Mouse (Mus musculus) intestine, postnatal 0 days (tissue): ENCODE data around the gene Lmntd1. TPM values are rescaled to one million over a fixed set of nuclear protein-coding genes. Genes with fewer than 3 reads are reported as not detected.
A peak's percentile ranks its signal among the peaks of the same experiment; 100 is the strongest.

Experiments used
- ATAC-seq: fragments of 200-750 bp; cut with Nextera tagmentation; 2 replicates; pipeline ENCODE4 v1.8.0; 2017; ENCODE audit warnings: mild to moderate bottlenecking, moderate TSS enrichment, moderate library complexity
- H3K27ac ChIP-seq: fragments of 300-500 bp; sonication (generic); 2 replicates; pipeline ENCODE4 v1.5.1; 2014; ENCODE audit warnings: mild to moderate bottlenecking, low read depth, low read length, moderate library complexity
- H3K27me3 ChIP-seq: fragments of 300-500 bp; sonication (generic); replicated peaks from 2 replicates; pipeline ENCODE4 v1.6.1; 2014; ENCODE audit warnings: low read length, mixed read lengths; ENCODE audit not compliant: control insufficient read depth, insufficient read depth
- H3K36me3 ChIP-seq: fragments of 300-500 bp; sonication (generic); 2 replicates; pipeline ENCODE4 v1.6.1; 2014; ENCODE audit warnings: mild to moderate bottlenecking, moderate library complexity; ENCODE audit not compliant: control insufficient read depth, insufficient read depth
- H3K4me1 ChIP-seq: fragments of 300-500 bp; sonication (generic); replicated peaks from 2 replicates; pipeline ENCODE4 v1.6.1; 2014; ENCODE audit warnings: antibody characterized with exemption, low read length, mixed read lengths; ENCODE audit not compliant: control insufficient read depth, insufficient read depth
- H3K4me2 ChIP-seq: fragments of 300-500 bp; sonication (generic); replicated peaks from 2 replicates; pipeline ENCODE4 v1.6.1; 2014; ENCODE audit warnings: low read depth, mild to moderate bottlenecking, moderate library complexity
- H3K4me3 ChIP-seq: fragments of 300-500 bp; sonication (generic); 2 replicates; pipeline ENCODE4 v1.5.1; 2014; ENCODE audit warnings: low read depth, low read length
- H3K9ac ChIP-seq: fragments of 300-500 bp; sonication (generic); 2 replicates; pipeline ENCODE4 v1.6.1; 2014; ENCODE audit warnings: mild to moderate bottlenecking, low read depth, low read length
- H3K9me3 ChIP-seq: fragments of 300-500 bp; sonication (generic); 2 replicates; pipeline ENCODE4 v1.6.1; 2016; ENCODE audit warnings: mixed run types; ENCODE audit not compliant: control insufficient read depth
- CTCF ChIP-seq: sonication (generic); IDR thresholded peaks from 2 replicates; pipeline ENCODE4 v1.5.1; 2016; ENCODE audit warnings: low read depth, mild to moderate bottlenecking, control low read depth, antibody characterized with exemption, moderate library complexity
- WGBS: fragments of 180-500 bp; shearing (Covaris S2); extraction: QIAGEN DNeasy Blood & Tissue Kit; methylation state at CpG from one replicate; pipeline ENCODE4 v1.1.7; 2014; 5-methylcytosine and 5-hydroxymethylcytosine counted together
- polyA plus RNA-seq: library from polyadenylated mRNA; unstranded; fragments of >200 nt; fragmentation: Nextera tagmentation; extraction: Ambion mirVana; gene quantifications from 2 replicates; pipeline ENCODE4 v1.2.1, GENCODE M21; 2015

The Lmntd1 gene
- polyA plus RNA-seq, 1 experiment from 2014 or later, result 0.61 TPM

GRCm38 (mm10) chr6:145517002-145517401 lies 97.1 kb downstream of the Lmntd1 start:
- no peak for TF ChIP-seq CTCF
- Histone ChIP-seq H3K4me3 (no peak overlapping the region), H3K27ac (no peak overlapping the region), H3K4me1 (no peaks in the 10 kb centered on the region), H3K9me3 (no peaks in the 10 kb centered on the region), H3K9ac (no peak overlapping the region), H3K4me2 (no peak overlapping the region), H3K27me3 (no peaks in the 10 kb centered on the region), H3K36me3 (no peaks in the 10 kb centered on the region)
- WGBS, result 54% methylated on average over 10 of the region's 10 CpGs
- ATAC-seq, result no peak

- Histone ChIP-seq H3K9ac (no peak overlapping the region), H3K9me3 (no peaks in the 10 kb centered on the region), H3K27me3 (no peaks in the 10 kb centered on the region), H3K36me3 (no peaks in the 10 kb centered on the region), H3K4me2 (no peak overlapping the region), H3K27ac (no peak overlapping the region), H3K4me3 (no peak overlapping the region), H3K4me1 (no peaks in the 10 kb centered on the region)
- WGBS, result 58% methylated on average over 10 of the region's 10 CpGs
- ATAC-seq, result no peak
- TF ChIP-seq CTCF, result no peak
These were observed 98.1 kb downstream of the Lmntd1 start for GRCm38 (mm10) chr6:145515859-145516581.

GRCm38 (mm10) chr6:145511265-145511664 lies 102.9 kb downstream of the Lmntd1 start:
- no peak for ATAC-seq
- no peak overlapping the region for H3K9ac ChIP-seq

GRCm38 (mm10) chr6:145508828-145509227 lies 105.3 kb downstream of the Lmntd1 start:
- no peak overlapping the region for H3K27ac ChIP-seq
- no peaks in the 10 kb centered on the region for H3K27me3 ChIP-seq
- H3K4me2 ChIP-seq, result no peak overlapping the region
- no peak overlapping the region for H3K4me3 ChIP-seq
- H3K36me3 ChIP-seq, result no peaks in the 10 kb centered on the region
- no peak overlapping the region for H3K9ac ChIP-seq
- no peak for ATAC-seq
- TF ChIP-seq CTCF, result 0 out of 2 replicates have a peak, but pooled peaks have one; percentile 17
- H3K9me3 ChIP-seq, result 0 out of 2 replicates have a peak, but pooled peaks cover 2% of the 10 kb centered on the region
- no peaks in the 10 kb centered on the region for H3K4me1 ChIP-seq
- 80% methylated on average over 12 of the region's 12 CpGs for WGBS

More at GRCm38 (mm10) chr6:145511265-145511664, 102.9 kb downstream of the Lmntd1 start:
- H3K9me3 ChIP-seq, result no peaks in the 10 kb centered on the region
- H3K4me3 ChIP-seq, result no peak overlapping the region
- TF ChIP-seq CTCF, result no peak
- H3K4me1 ChIP-seq, result no peaks in the 10 kb centered on the region
- no peak overlapping the region for H3K27ac ChIP-seq
- H3K36me3 ChIP-seq, result no peaks in the 10 kb centered on the region
- WGBS, result 64% methylated on average over 8 of the region's 8 CpGs
- H3K27me3 ChIP-seq, result no peaks in the 10 kb centered on the region
- no peak overlapping the region for H3K4me2 ChIP-seq

- WGBS, result 95% methylated on average over 7 of the region's 7 CpGs
- no peaks in the 10 kb centered on the region for H3K27me3 ChIP-seq
- no peak overlapping the region for H3K4me2 ChIP-seq
- no peaks in the 10 kb centered on the region for H3K36me3 ChIP-seq
- no peak for TF ChIP-seq CTCF
- no peaks in the 10 kb centered on the region for H3K4me1 ChIP-seq
- H3K9ac ChIP-seq, result no peak overlapping the region
- no peak overlapping the region for H3K4me3 ChIP-seq
- ATAC-seq, result no peak
- H3K9me3 ChIP-seq, result 0 out of 2 replicates have a peak, but pooled peaks cover 3% of the 10 kb centered on the region
- H3K27ac ChIP-seq, result no peak overlapping the region
These were observed 112.4 kb downstream of the Lmntd1 start for GRCm38 (mm10) chr6:145501751-145502150.

GRCm38 (mm10) chr6:145499574-145500546 lies 114.3 kb downstream of the Lmntd1 start:
- no peak overlapping the region for H3K4me3 ChIP-seq
- no peak overlapping the region for H3K4me2 ChIP-seq
- H3K27ac ChIP-seq, result no peak overlapping the region
- TF ChIP-seq CTCF, result no peak
- no peaks in the 10 kb centered on the region for H3K4me1 ChIP-seq
- 70% methylated on average over 19 of the region's 19 CpGs for WGBS
- no peak for ATAC-seq
- H3K9ac ChIP-seq, result no peak overlapping the region
- H3K27me3 ChIP-seq, result no peaks in the 10 kb centered on the region
- 0 out of 2 replicates have a peak, but pooled peaks cover 3% of the 10 kb centered on the region for H3K9me3 ChIP-seq
- no peaks in the 10 kb centered on the region for H3K36me3 ChIP-seq
